Mouse (Mus musculus) left cerebral cortex, postnatal 14 days (tissue): ENCODE measurements around the gene Rab1b. TPM values are rescaled to one million over a fixed set of nuclear protein-coding genes. Genes with fewer than 3 reads are reported as not detected.
"Not testable (repeated sequence)": the region's sequence is repeated elsewhere in the genome, so short reads cannot be mapped to it uniquely, and the experiment has no call there.

Experiments
- DNase-seq, 2 experiments: peaks; one replicate each; pipeline ENCODE4 v3.0.0; 2021 to 2022; ENCODE audit warnings: low spot score in 2 of 2, mixed read lengths in 1 of 2
- intact Hi-C: fragments of 180-260 bp; cut with DNase I; formaldehyde crosslinking; loops from one replicate; pipeline ENCODE4 v1.15.1; 2025
- long read RNA-seq, 2 experiments: library from polyadenylated mRNA; stranded (forward); transcript quantifications; one replicate each; pipeline ENCODE4 v2.0.0; 2021
- total RNA-seq, 2 experiments: library from RNA; stranded (reverse); gene quantifications; 2 replicates each; pipeline ENCODE4 v1.2.3; 2021

The Rab1b gene
- total RNA-seq = 100 to 1,000 TPM; 176 to 184 TPM
- long read RNA-seq, experiment 1, transcript Rab1b-201 (6 exons, 1,913 nt) = major isoform, 249 of 281 reads
- long read RNA-seq, experiment 1, partial matches to known transcripts = 4 of 281 reads
- long read RNA-seq, experiment 1, other reads (novel, unspliced or antisense) = 24 of 281 reads
- long read RNA-seq, experiment 2, transcript Rab1b-201 (6 exons, 1,913 nt) = major isoform, 231 of 276 reads
- long read RNA-seq, experiment 2, partial matches to known transcripts = 8 of 276 reads
- long read RNA-seq, experiment 2, other reads (novel, unspliced or antisense) = 33 of 276 reads

- intact Hi-C loops = no loop called here
Observed at GRCm38 (mm10) chr19:5106731-5107191, at the start of gene Rab1b. Rab1b (minus strand) TSS chr19:5107072.

GRCm38 (mm10) chr19:5152261-5152660 lies 45.4 kb upstream of the Rab1b start:
- intact Hi-C loops = no loop called here
- no peak for DNase-seq

More at GRCm38 (mm10) chr19:5106731-5107191, at the start of gene Rab1b:
- peak; percentile 99 for DNase-seq

- no peak for DNase-seq
- intact Hi-C loops = no loop called here
Observed at GRCm38 (mm10) chr19:5151741-5152140, 44.9 kb upstream of the Rab1b start.

GRCm38 (mm10) chr19:5151331-5151730 lies 44.5 kb upstream of the Rab1b start:
- DNase-seq = peak; percentile 85 to 90
- intact Hi-C loops = no loop called here

- peak; percentile 70 to 88 for DNase-seq
- intact Hi-C loops = no loop called here
Observed at GRCm38 (mm10) chr19:5150358-5150757, 43.5 kb upstream of the Rab1b start.

- DNase-seq, intact Hi-C loops: not testable (repeated sequence)
Observed at GRCm38 (mm10) chr19:5149041-5149440, 42.2 kb upstream of the Rab1b start.

GRCm38 (mm10) chr19:5139640-5140039 lies 32.8 kb upstream of the Rab1b start:
- intact Hi-C loops = loop anchor here (2.0 kb wide), 1 partner anchor 45 kb away; no protein-coding TSS in a partner anchor
- DNase-seq = peak; percentile 84 to 89

GRCm38 (mm10) chr19:5131237-5131636 lies 24.4 kb upstream of the Rab1b start:
- no peak for DNase-seq
- intact Hi-C loops = no loop called here

- intact Hi-C loops = no loop called here
- peak in 1 of 2 experiments; percentile 44 for DNase-seq
Observed at GRCm38 (mm10) chr19:5129770-5130169, 22.9 kb upstream of the Rab1b start.

GRCm38 (mm10) chr19:5124055-5124614 lies 17.3 kb upstream of the Rab1b start:
- DNase-seq = no peak
- intact Hi-C loops = no loop called here

GRCm38 (mm10) chr19:5123241-5123640 lies 16.4 kb upstream of the Rab1b start:
- no peak for DNase-seq
- intact Hi-C loops = no loop called here

GRCm38 (mm10) chr19:5122492-5122891 lies 15.6 kb upstream of the Rab1b start:
- no peak for DNase-seq
- intact Hi-C loops = no loop called here

GRCm38 (mm10) chr19:5118384-5118698 lies 11.5 kb upstream of the Rab1b start, which contains the start of gene Klc2:
Klc2 (minus strand) TSS chr19:5118560.
- intact Hi-C loops = no loop called here
- no peak for DNase-seq

GRCm38 (mm10) chr19:5117494-5118383 lies 10.9 kb upstream of the Rab1b start:
- DNase-seq = peak; percentile 86 to 90
- intact Hi-C loops = no loop called here

- peak in 1 of 2 experiments; percentile 65 for DNase-seq
- intact Hi-C loops = no loop called here
Observed at GRCm38 (mm10) chr19:5113783-5114182, 6.9 kb upstream of the Rab1b start.

GRCm38 (mm10) chr19:5109659-5110453 lies 3.0 kb upstream of the Rab1b start:
- no peak for DNase-seq
- intact Hi-C loops = no loop called here

GRCm38 (mm10) chr19:5108702-5109101 lies 1.8 kb upstream of the Rab1b start:
- intact Hi-C loops = no loop called here
- no peak for DNase-seq

- intact Hi-C loops = no loop called here
- DNase-seq = no peak
Observed at GRCm38 (mm10) chr19:5108271-5108575, 1.4 kb upstream of the Rab1b start.

- intact Hi-C loops = no loop called here
- no peak for DNase-seq
Observed at GRCm38 (mm10) chr19:5107556-5108270, 841 bp upstream of the Rab1b start.
